Mouse (Mus musculus) small intestine, adult 2 months (tissue): ENCODE data around the gene Zxdc.

ENCODE experiments used
- CTCF ChIP-seq: fragments of 200-500 bp; IDR thresholded peaks from 2 replicates; pipeline ENCODE4 v1.5.1; 2012; ENCODE audit warnings: low read depth, mild to moderate bottlenecking, control low read depth, inconsistent platforms, low read length, moderate library complexity, mixed read lengths; ENCODE audit not compliant: insufficient replicate concordance, insufficient read length; ENCODE audit errors: extremely low read depth
- POLR2A ChIP-seq: fragments of 200-500 bp; IDR thresholded peaks from 2 replicates; pipeline ENCODE4 v1.6.1; 2012; ENCODE audit warnings: low read depth, mild to moderate bottlenecking, control low read depth, inconsistent platforms, low read length, moderate library complexity

- TF ChIP-seq CTCF = no peak
- no peak for TF ChIP-seq POLR2A
Observed at GRCm38 (mm10) chr6:90436192-90436907, 67.1 kb downstream of the Zxdc start.
